Mouse (Mus musculus): ENCODE results near the gene Shf. TPM values are rescaled to one million over a fixed set of nuclear protein-coding genes. Genes with fewer than 3 reads are reported as not detected.

Gene Shf
- polyA plus RNA-seq, 1 experiment from 2014 or later, result 2.5 TPM

GRCm38 (mm10) chr2:122366039-122366438 lies 2.9 kb downstream of the Shf start:
- DNase-seq (ENCODE audit: low spot score) (no peak), ATAC-seq (no peak)
- H3K27ac ChIP-seq (ENCODE audit: low read length), result no peak overlapping the region
- no peak overlapping the region for H3K4me3 ChIP-seq (ENCODE audit: low read depth, low read length)
- 85% methylated on average over 3 of the region's 3 CpGs for WGBS
- no peak overlapping the region for H3K9ac ChIP-seq (replicated peaks; ENCODE audit: low read depth)
- no peaks in the 10 kb centered on the region for H3K4me1 ChIP-seq (ENCODE audit: insufficient read depth, low read depth, low read length)
- no peaks in the 10 kb centered on the region for H3K36me3 ChIP-seq (ENCODE audit: insufficient read depth, low read length)
- H3K27me3 ChIP-seq (replicated peaks; ENCODE audit: insufficient read depth, low read length), result no peaks in the 10 kb centered on the region
- H3K9me3 ChIP-seq (ENCODE audit: low read length), result no peaks in the 10 kb centered on the region
- no peak overlapping the region for H3K4me2 ChIP-seq (replicated peaks; ENCODE audit: low read depth, low read length)
- no peak for TF ChIP-seq CTCF (IDR thresholded peaks at IDR 0.05)
- TF ChIP-seq EP300 (IDR thresholded peaks at IDR 0.05), result no peak

DNA sequence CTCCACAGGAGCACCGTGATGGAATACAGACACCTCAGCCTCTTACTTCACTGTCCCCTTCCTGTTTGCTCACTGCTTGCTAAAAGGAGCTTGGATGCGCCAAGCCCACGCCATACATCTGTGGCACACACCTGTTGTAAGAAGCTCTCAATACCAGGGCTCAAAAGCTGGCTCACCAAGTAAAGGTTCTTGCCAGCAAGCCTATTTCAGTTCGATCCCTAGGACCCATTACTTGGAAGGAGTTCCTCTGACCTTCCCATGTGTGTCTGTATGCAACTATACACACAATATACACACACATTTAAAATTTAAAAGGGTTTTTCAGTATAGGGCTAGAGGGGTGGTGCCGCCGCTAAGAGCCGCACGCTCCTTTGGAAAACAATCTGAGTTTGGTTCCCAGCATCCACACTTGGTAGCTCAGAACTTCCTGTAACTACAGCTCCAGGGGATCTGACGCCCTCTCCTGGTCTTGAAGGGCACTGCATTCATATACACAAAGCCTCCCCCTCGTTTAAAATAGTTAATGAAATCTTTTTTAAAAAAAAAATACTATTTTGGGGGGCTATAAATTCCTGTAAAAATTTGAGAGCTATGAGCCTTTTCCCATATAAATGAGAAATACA lies 3.6 kb downstream of the Shf start:
- Histone ChIP-seq H3K27ac (ENCODE audit: low read length) (no peak overlapping the region), H3K9me3 (ENCODE audit: low read length) (no peaks in the 10 kb centered on the region), H3K4me2 (replicated peaks; ENCODE audit: low read depth, low read length) (no peak overlapping the region), H3K9ac (replicated peaks; ENCODE audit: low read depth) (no peak overlapping the region), H3K4me3 (ENCODE audit: low read depth, low read length) (no peak overlapping the region), H3K36me3 (ENCODE audit: insufficient read depth, low read length) (no peaks in the 10 kb centered on the region), H3K27me3 (replicated peaks; ENCODE audit: insufficient read depth, low read length) (no peaks in the 10 kb centered on the region), H3K4me1 (ENCODE audit: insufficient read depth, low read depth, low read length) (no peaks in the 10 kb centered on the region)
- 81% methylated on average over 10 of the region's 10 CpGs for WGBS
- TF ChIP-seq EP300 (IDR thresholded peaks at IDR 0.05) (no peak), CTCF (IDR thresholded peaks at IDR 0.05) (peak; percentile 39)
- DNase-seq (ENCODE audit: low spot score), result no peak
- no peak for ATAC-seq

- 91% methylated on average over 3 of the region's 3 CpGs for WGBS
- no peak for ATAC-seq
These were observed 4.5 kb downstream of the Shf start for GRCm38 (mm10) chr2:122364352-122364944.

DNA sequence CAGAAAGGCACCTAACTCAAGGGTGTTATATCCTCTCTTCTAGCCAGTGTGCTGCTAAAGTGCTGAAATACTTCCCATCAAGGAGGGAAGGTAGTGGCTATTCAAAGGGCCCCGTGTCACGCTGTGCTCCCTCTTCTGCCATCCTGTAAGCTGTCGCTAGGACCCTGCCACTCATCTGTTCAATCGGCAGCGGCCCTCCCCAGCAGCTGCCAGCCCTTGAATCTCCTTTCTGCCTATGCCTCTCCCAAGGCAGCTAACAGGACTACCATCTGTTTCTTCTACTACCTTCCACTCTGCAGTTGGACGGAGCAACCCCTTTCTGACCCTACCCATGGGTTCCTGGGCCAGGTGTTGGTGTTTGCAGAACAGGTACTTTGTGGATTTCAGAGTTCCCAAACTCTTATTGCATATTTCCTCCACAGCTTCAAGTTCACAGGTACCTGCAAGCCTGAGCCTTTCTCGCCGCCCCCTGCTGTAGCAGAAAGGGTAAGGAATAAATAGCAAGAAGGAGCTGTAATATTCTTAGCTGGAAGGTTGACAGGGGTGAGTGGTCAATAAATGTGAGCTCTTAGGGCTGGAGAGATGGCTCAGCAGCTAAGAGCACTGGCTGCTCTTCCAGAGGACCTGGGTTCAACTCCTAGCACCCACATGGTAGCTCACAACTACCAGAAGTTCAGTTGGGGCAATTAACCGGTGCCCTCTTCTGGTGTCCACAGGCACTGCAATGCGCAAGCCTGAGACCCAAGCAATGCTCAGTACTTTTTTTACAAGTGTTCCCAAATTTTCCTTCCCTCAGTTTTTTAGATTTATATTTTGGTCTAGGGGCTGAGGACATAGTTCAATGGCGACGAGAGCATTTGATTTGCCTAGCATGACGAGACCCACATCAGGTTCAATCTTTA lies 6.1 kb downstream of the Shf start:
- ATAC-seq, result no peak
- Histone ChIP-seq H3K27me3 (replicated peaks; ENCODE audit: insufficient read depth, low read length) (no peaks in the 10 kb centered on the region), H3K4me1 (ENCODE audit: insufficient read depth, low read depth, low read length) (no peaks in the 10 kb centered on the region), H3K4me3 (ENCODE audit: low read depth, low read length) (no peak overlapping the region), H3K4me2 (replicated peaks; ENCODE audit: low read depth, low read length) (no peak overlapping the region), H3K27ac (ENCODE audit: low read length) (no peak overlapping the region), H3K9me3 (ENCODE audit: low read length) (no peaks in the 10 kb centered on the region), H3K9ac (replicated peaks; ENCODE audit: low read depth) (no peak overlapping the region), H3K36me3 (ENCODE audit: insufficient read depth, low read length) (no peaks in the 10 kb centered on the region)
- 95% methylated on average over 13 of the region's 13 CpGs for WGBS
- TF ChIP-seq CTCF (IDR thresholded peaks at IDR 0.05), result peak; percentile 24
- TF ChIP-seq EP300 (IDR thresholded peaks at IDR 0.05), result no peak
- DNase-seq (ENCODE audit: low spot score), result no peak

More at GRCm38 (mm10) chr2:122364352-122364944, 4.5 kb downstream of the Shf start:
- Histone ChIP-seq H3K4me1 (ENCODE audit: insufficient read depth, low read depth, low read length) (no peaks in the 10 kb centered on the region), H3K4me3 (ENCODE audit: low read depth, low read length) (no peak overlapping the region), H3K9me3 (ENCODE audit: low read length) (no peaks in the 10 kb centered on the region), H3K27ac (ENCODE audit: low read length) (no peak overlapping the region), H3K4me2 (replicated peaks; ENCODE audit: low read depth, low read length) (no peak overlapping the region), H3K27me3 (replicated peaks; ENCODE audit: insufficient read depth, low read length) (no peaks in the 10 kb centered on the region), H3K36me3 (ENCODE audit: insufficient read depth, low read length) (no peaks in the 10 kb centered on the region), H3K9ac (replicated peaks; ENCODE audit: low read depth) (no peak overlapping the region)
- no peak for DNase-seq (ENCODE audit: low spot score)
- TF ChIP-seq CTCF (IDR thresholded peaks at IDR 0.05), result no peak
- TF ChIP-seq EP300 (IDR thresholded peaks at IDR 0.05), result no peak

DNA sequence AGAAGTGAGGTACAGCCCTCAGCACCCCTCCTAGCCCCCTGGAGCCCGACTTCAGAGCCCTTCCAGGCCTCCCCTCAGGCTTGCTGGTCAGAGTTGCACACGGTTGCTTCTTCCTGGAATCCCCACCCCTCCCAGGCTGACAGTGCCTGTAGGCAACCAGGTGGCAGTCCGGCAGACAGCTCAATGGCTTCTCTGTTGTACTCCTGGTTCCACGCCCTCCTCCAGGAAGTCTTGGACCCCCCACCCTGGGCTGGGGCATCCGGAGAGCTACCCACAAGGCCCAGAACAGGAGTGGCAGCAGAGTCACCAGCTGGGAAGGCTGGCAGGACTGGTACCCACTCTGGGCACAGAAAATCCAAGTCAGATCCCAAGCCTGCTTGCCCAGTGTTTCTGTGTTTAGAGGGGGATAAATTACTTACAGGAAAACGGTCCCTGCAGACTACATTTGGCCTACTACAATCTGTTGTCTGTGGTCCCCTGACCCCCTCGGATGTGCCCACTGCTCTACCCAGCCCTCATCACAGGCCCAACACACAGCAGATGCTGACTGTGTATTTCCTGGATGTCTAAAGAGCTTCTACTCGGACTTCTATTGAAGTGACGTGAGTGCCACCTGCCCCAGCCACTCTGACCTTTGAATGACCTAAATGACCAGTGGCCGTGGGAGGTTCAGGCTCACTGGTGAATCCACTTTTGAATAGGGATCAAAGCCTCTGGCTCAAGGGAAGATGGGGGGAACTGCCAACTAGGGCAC lies 6.9 kb downstream of the Shf start:
- no peak overlapping the region for H3K4me2 ChIP-seq (replicated peaks; ENCODE audit: low read depth, low read length)
- no peaks in the 10 kb centered on the region for H3K27me3 ChIP-seq (replicated peaks; ENCODE audit: insufficient read depth, low read length)
- no peak overlapping the region for H3K4me3 ChIP-seq (ENCODE audit: low read depth, low read length)
- no peaks in the 10 kb centered on the region for H3K4me1 ChIP-seq (ENCODE audit: insufficient read depth, low read depth, low read length)
- no peak for DNase-seq (ENCODE audit: low spot score)
- no peaks in the 10 kb centered on the region for H3K9me3 ChIP-seq (ENCODE audit: low read length)
- H3K27ac ChIP-seq (ENCODE audit: low read length), result no peak overlapping the region
- no peak overlapping the region for H3K9ac ChIP-seq (replicated peaks; ENCODE audit: low read depth)
- H3K36me3 ChIP-seq (ENCODE audit: insufficient read depth, low read length), result no peaks in the 10 kb centered on the region
- TF ChIP-seq EP300 (IDR thresholded peaks at IDR 0.05), result no peak
- TF ChIP-seq CTCF (IDR thresholded peaks at IDR 0.05), result no peak
- no peak for ATAC-seq
- 67% methylated on average over 10 of the region's 10 CpGs for WGBS

GRCm38 (mm10) chr2:122361181-122361580 lies 7.8 kb downstream of the Shf start:
- no peak for ATAC-seq
- Histone ChIP-seq H3K27me3 (replicated peaks; ENCODE audit: insufficient read depth, low read length) (no peaks in the 10 kb centered on the region), H3K27ac (ENCODE audit: low read length) (no peak overlapping the region), H3K4me2 (replicated peaks; ENCODE audit: low read depth, low read length) (no peak overlapping the region), H3K4me1 (ENCODE audit: insufficient read depth, low read depth, low read length) (no peaks in the 10 kb centered on the region), H3K9ac (replicated peaks; ENCODE audit: low read depth) (no peak overlapping the region), H3K36me3 (ENCODE audit: insufficient read depth, low read length) (no peaks in the 10 kb centered on the region), H3K9me3 (ENCODE audit: low read length) (no peaks in the 10 kb centered on the region), H3K4me3 (ENCODE audit: low read depth, low read length) (no peak overlapping the region)
- DNase-seq (ENCODE audit: low spot score), result no peak
- 86% methylated on average over 6 of the region's 6 CpGs for WGBS
- TF ChIP-seq CTCF (IDR thresholded peaks at IDR 0.05) (no peak), EP300 (IDR thresholded peaks at IDR 0.05) (no peak)
